Mouse (Mus musculus) testis, adult 2 months (tissue): ENCODE results near the gene Nbea. TPM values are rescaled to one million over a fixed set of nuclear protein-coding genes. Genes with fewer than 3 reads are reported as not detected.

ENCODE experiments used
- H3K27ac ChIP-seq: fragments of 200-500 bp; 2 replicates; pipeline ENCODE4 v1.5.1; 2012; ENCODE audit warnings: low read depth, low read length; ENCODE audit not compliant: control insufficient read depth, insufficient read depth
- H3K27me3 ChIP-seq: fragments of 200-500 bp; 2 replicates; pipeline ENCODE4 v1.6.1; 2012; ENCODE audit warnings: mild to moderate bottlenecking, low read length, moderate library complexity; ENCODE audit not compliant: control insufficient read depth, insufficient read depth
- H3K36me3 ChIP-seq: fragments of 200-500 bp; 2 replicates; pipeline ENCODE4 v1.6.1; 2012; ENCODE audit warnings: mild to moderate bottlenecking, low read length; ENCODE audit not compliant: control insufficient read depth, insufficient read depth
- H3K4me1 ChIP-seq: fragments of 200-500 bp; 2 replicates; pipeline ENCODE4 v1.6.1; 2012; ENCODE audit warnings: low read length; ENCODE audit not compliant: control insufficient read depth, insufficient read depth
- H3K4me3 ChIP-seq: fragments of 200-500 bp; 2 replicates; pipeline ENCODE4 v1.5.1; 2012; ENCODE audit warnings: low read depth, mild to moderate bottlenecking, low read length, moderate library complexity, mixed read lengths; ENCODE audit not compliant: control insufficient read depth
- CTCF ChIP-seq: fragments of 200-500 bp; IDR thresholded peaks from 2 replicates; pipeline ENCODE4 v1.5.1; 2012; ENCODE audit warnings: low read depth, mild to moderate bottlenecking, inconsistent platforms, low read length, moderate library complexity; ENCODE audit not compliant: control insufficient read depth, insufficient read depth, insufficient replicate concordance
- POLR2A ChIP-seq: fragments of 200-500 bp; IDR thresholded peaks from 2 replicates; pipeline ENCODE4 v1.6.1; 2012; ENCODE audit warnings: low read depth, mild to moderate bottlenecking, inconsistent platforms, low read length, moderate library complexity; ENCODE audit not compliant: control insufficient read depth
- polyA plus RNA-seq: library from polyadenylated mRNA; depleted of rRNA; stranded (reverse); fragments of >200 nt; gene quantifications from 2 replicates; pipeline ENCODE4 v1.2.3, GENCODE M21; 2012

Nbea gene
- polyA plus RNA-seq, 1 experiment = 7.9 TPM

DNA sequence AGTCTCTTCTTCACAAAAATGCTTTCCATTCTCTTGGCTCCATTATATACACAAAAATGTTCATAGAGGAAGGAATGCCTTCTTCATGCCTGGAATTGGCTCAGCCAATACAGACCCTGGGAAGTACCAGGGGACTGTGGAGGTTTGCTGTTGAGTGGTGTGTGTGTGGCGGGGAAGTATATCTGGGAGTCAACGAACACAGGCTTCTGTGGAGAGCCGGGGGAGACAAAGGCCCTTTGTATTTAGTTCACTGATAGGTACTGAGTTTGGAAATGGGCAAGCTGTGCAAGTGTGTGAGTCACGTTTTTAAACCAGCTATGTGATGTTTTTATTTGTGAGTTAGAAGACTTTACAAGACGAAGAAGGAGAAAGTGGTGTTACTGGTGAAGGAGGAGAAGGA is 517.6 kb downstream of the Nbea start:
- Histone ChIP-seq H3K27me3 (no peaks in the 10 kb centered on the region), H3K4me1 (no peaks in the 10 kb centered on the region), H3K4me3 (no peak overlapping the region), H3K27ac (no peak overlapping the region), H3K36me3 (no peaks in the 10 kb centered on the region)
- TF ChIP-seq CTCF = no peak
- TF ChIP-seq POLR2A = no peak

DNA sequence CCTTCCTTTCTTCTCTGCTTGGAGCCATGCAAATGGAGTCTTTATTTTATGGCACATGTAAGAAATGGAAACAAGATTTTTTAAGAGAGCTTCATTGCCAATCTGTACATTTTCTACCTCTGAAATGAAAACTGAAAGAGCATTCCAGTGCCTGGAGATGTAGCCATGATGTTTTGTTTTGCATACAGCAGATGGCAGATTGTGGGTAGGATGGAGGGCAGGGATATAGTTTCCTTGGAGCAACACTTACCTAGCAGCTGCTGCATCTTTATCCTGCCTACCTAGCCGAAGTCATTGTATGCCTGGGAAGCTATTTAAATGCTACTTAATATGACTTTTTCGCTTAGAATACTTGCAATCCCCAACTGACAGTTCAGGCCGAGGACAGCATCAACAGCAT is 518.8 kb downstream of the Nbea start:
- Histone ChIP-seq H3K4me1 (no peaks in the 10 kb centered on the region), H3K27ac (no peak overlapping the region), H3K36me3 (no peaks in the 10 kb centered on the region), H3K4me3 (no peak overlapping the region), H3K27me3 (no peaks in the 10 kb centered on the region)
- TF ChIP-seq POLR2A (no peak), CTCF (no peak)

DNA sequence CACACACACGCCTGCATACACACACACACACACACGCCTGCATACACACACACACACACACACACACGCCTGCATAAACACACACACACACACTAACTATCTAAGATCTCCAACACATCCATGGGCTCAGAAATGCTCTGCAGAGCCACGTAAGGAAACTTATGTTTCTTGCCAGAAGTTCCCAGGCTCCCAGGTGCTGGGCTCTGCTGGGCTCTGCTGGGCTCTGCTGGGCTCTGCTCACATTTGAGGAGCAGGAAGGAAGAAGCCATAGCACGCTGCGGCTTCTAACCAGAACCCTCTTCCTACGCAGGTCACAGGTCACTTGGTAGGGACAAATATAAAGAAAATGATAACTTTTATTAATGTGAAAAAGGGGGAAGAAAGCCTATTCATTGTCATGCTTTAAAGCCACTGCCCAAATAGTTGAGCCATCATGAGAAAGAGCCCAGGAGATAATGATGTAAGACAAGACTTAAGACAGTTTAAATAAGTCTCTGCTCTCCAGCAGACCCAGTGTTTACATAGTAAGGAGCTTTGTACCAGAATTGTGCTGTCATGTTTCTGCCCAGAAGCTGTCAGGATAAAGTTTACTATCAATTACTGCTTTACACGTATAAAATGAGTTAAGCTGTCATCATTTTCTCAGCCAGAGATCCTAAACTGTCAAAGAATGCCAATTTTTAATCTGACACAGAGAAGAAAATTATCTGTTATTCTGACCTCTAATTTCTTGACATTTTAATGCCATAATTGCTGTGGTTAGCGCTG is 521.6 kb downstream of the Nbea start:
- no peak overlapping the region for H3K4me3 ChIP-seq
- H3K4me1 ChIP-seq = no peaks in the 10 kb centered on the region
- no peaks in the 10 kb centered on the region for H3K36me3 ChIP-seq
- no peaks in the 10 kb centered on the region for H3K27me3 ChIP-seq
- no peak overlapping the region for H3K27ac ChIP-seq
- TF ChIP-seq POLR2A (no peak), CTCF (no peak)

DNA sequence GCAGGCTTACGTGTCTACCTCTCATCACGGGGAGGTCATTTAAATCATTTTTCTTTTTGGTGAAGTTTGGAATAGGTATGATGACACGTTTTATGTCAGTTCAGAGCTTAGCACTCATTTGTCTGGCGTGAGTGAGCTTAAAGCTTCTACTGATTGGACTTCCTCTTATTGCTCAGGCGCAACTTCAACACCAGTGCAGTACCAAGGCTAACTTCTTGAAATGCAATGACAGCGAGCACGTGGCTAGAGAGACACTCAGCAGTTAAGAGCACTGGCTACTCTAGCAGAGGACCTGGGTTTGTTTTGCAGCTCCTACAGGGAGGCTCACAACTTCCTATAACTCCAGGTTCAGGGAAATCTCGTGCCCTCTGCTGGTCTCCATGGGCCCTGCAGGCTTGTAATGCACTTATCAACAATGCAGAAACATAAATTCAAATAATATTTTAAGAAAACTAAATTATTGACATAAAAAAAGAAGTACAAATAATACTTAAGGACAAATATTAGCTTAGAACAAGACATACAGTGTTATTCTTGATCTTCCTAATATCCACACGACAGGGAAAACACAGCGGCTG is 523.2 kb downstream of the Nbea start:
- Histone ChIP-seq H3K36me3 (no peaks in the 10 kb centered on the region), H3K27me3 (no peaks in the 10 kb centered on the region)
- TF ChIP-seq POLR2A = no peak
- TF ChIP-seq CTCF = no peak

DNA sequence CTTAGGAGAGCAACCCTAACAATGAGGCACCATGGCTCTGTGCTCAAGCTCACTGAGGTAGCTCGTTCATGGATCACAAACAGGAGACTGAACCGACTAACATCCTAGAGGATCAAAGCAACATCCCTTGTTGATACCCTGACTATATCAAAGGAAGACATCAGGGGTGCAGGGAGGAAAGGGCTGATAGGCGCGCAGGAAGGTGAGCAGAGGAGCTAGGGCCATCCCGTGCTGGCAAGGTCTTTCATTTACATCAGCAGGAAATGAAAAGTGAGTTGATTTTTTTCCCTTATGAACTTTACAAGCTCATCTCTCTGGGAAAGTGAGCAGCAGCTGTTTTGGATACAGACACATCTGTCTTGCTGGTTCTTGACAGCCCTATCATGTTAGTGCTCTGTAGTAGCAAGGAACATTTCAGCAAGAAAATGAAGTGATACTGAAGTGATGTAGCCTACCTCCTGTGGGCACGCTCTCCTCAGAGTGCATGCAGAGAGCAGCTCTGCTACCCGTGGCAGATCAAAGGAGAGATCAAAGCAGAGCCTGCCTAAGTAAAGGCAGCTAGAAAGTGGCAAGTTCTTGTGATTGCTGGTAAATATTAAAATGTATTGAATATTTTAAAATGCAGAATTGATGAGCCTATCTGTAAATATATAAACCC is 523.8 kb downstream of the Nbea start:
- Histone ChIP-seq H3K36me3 (no peaks in the 10 kb centered on the region), H3K4me3 (no peak overlapping the region), H3K4me1 (no peaks in the 10 kb centered on the region), H3K27me3 (no peaks in the 10 kb centered on the region), H3K27ac (no peak overlapping the region)
- TF ChIP-seq CTCF = no peak
- TF ChIP-seq POLR2A = no peak

More for the DNA sequence above, 523.2 kb downstream of the Nbea start:
- Histone ChIP-seq H3K27ac (no peak overlapping the region), H3K4me3 (no peak overlapping the region), H3K4me1 (no peaks in the 10 kb centered on the region)

DNA sequence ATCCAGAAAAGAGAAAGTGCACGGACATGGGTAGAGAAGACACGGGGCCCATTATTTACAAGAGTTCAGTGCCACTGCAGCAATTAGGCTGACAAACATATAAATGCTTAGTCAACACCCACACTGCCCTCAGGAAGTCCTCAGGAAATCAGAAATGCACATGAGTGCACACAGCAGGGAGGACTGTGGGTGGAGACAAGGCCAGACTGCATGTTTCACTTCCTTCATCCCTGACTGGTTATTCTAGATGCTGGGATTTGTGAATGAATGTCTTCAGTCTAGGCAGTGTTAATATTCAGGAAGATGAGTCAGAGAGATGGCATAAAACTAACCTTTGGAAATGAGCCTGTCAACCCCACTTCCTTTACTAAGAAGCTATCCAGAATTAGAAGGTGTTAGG is 531.2 kb downstream of the Nbea start:
- TF ChIP-seq CTCF = no peak
- TF ChIP-seq POLR2A = no peak
- Histone ChIP-seq H3K27me3 (no peaks in the 10 kb centered on the region), H3K36me3 (no peaks in the 10 kb centered on the region), H3K4me3 (no peak overlapping the region), H3K27ac (no peak overlapping the region), H3K4me1 (no peaks in the 10 kb centered on the region)

DNA sequence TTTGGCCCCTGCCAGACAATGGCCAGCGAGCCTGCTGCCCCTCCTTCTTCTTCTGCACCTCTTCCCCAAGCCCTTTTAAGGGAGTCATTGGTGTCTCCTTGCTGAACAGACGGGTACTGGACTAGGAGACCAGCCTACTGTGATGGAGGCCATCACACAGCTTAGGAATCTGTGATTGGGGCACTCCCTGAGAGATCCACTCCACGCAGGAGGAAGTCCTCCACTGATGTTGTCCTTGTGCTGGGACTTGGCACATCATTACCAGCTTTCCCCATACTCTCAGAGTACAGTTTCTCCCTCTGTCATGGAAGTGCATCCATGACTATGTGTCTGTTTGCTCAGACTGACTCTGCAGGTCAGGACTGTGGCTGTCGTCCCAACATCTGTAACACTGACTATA is 531.6 kb downstream of the Nbea start:
- Histone ChIP-seq H3K27me3 (no peaks in the 10 kb centered on the region), H3K27ac (no peak overlapping the region), H3K4me3 (no peak overlapping the region), H3K36me3 (no peaks in the 10 kb centered on the region), H3K4me1 (no peaks in the 10 kb centered on the region)
- TF ChIP-seq CTCF = no peak
- no peak for TF ChIP-seq POLR2A
